Mouse (Mus musculus) forebrain, embryonic 16.5 days (tissue): Measurements from ENCODE around the gene Trappc2. TPM values are rescaled to one million over a fixed set of nuclear protein-coding genes. Genes with fewer than 3 reads are reported as not detected.

Experiments
- polyA plus RNA-seq: library from polyadenylated mRNA; unstranded; fragments of >200 nt; fragmentation: Nextera tagmentation; extraction: Ambion mirVana; gene quantifications from 2 replicates; pipeline ENCODE4 v1.2.1, GENCODE M21; 2015

Gene Trappc2
- polyA plus RNA-seq, 1 experiment from 2014 or later: 71.1 TPM

Other genes starting within 250 kb of the Trappc2 start
- gene Gpm6b, start 201.7 kb upstream of the Trappc2 start, polyA plus RNA-seq: 441 and 505 TPM in 2 replicates
- 7.8 and 7.9 TPM in 2 replicates for gene Ofd1, start 130 bp downstream of the Trappc2 start, polyA plus RNA-seq
- 50.2 and 55.7 TPM in 2 replicates for gene Rab9, start 39.3 kb downstream of the Trappc2 start, polyA plus RNA-seq
- gene Tceanc, start 78.0 kb downstream of the Trappc2 start, polyA plus RNA-seq: 7.6 TPM in 2 replicates
- 2.4 and 2.9 TPM in 2 replicates for gene Egfl6, start 145.1 kb downstream of the Trappc2 start, polyA plus RNA-seq